ENCODE assay signal across 7 mouse cellular contexts in genomic region chr13:45693534-45693933, GRCm38 (mm10).
DNase-seq lines count a peak whose midpoint lies in the region; ATAC-seq and TF ChIP-seq lines count a peak whose summit lies in the region.

No protein-coding gene starts in this region.

- H3K4me2 ChIP-seq in lung, embryonic 15.5 days = no peak overlapping the region; the same call in 1 of the 2 replicates
- no peak overlapping the region for H3K4me2 ChIP-seq in heart, embryonic 11.5 days
- no peak overlapping the region for H3K4me2 ChIP-seq in forebrain, embryonic 16.5 days (ENCODE audit: low read length)
- no peak overlapping the region for H3K4me2 ChIP-seq in midbrain, embryonic 15.5 days

- no peak overlapping the region for H3K9ac ChIP-seq in lung, embryonic 15.5 days
- H3K9ac ChIP-seq in heart, embryonic 11.5 days (ENCODE audit: low read depth, low read length) = no peak overlapping the region
- no peak overlapping the region for H3K9ac ChIP-seq in forebrain, embryonic 16.5 days (replicated peaks; ENCODE audit: low read depth, low read length)
- H3K9ac ChIP-seq in midbrain, embryonic 15.5 days = no peak overlapping the region

- H3K27me3 ChIP-seq in lung, embryonic 15.5 days = no peaks in the 10 kb centered on the region
- no peaks in the 10 kb centered on the region for H3K27me3 ChIP-seq in heart, embryonic 11.5 days (ENCODE audit: control insufficient read depth, insufficient read depth, low read length)
- H3K27me3 ChIP-seq in forebrain, embryonic 16.5 days (replicated peaks; ENCODE audit: control insufficient read depth, insufficient read depth, low read length) = no peaks in the 10 kb centered on the region
- no peaks in the 10 kb centered on the region for H3K27me3 ChIP-seq in midbrain, embryonic 15.5 days (replicated peaks)

- TF ChIP-seq CTCF in lung, adult 2 months (IDR thresholded peaks at IDR 0.05; ENCODE audit: insufficient read depth, low read length) = no peak

- peaks cover 39% of the 10 kb centered on the region for H3K4me1 ChIP-seq in lung, embryonic 15.5 days
- H3K4me1 ChIP-seq in lung, adult 2 months (ENCODE audit: control insufficient read depth, insufficient read depth, low read length) = peaks cover 7% of the 10 kb centered on the region; the same call in 1 of the 2 replicates
- H3K4me1 ChIP-seq in heart, embryonic 11.5 days (ENCODE audit: control insufficient read depth, insufficient read depth, low read length) = peaks cover 28% of the 10 kb centered on the region
- H3K4me1 ChIP-seq in forebrain, embryonic 16.5 days (replicated peaks; ENCODE audit: control insufficient read depth, insufficient read depth, low read length) = peaks cover 6% of the 10 kb centered on the region
- peaks cover 5% of the 10 kb centered on the region; the same call in 1 of the 2 replicates for H3K4me1 ChIP-seq in midbrain, embryonic 15.5 days

- H3K36me3 ChIP-seq in lung, embryonic 15.5 days = no peaks in the 10 kb centered on the region
- no peaks in the 10 kb centered on the region for H3K36me3 ChIP-seq in heart, embryonic 11.5 days (ENCODE audit: control insufficient read depth, insufficient read depth, low read length)
- H3K36me3 ChIP-seq in forebrain, embryonic 16.5 days (ENCODE audit: control insufficient read depth, insufficient read depth) = no peaks in the 10 kb centered on the region
- H3K36me3 ChIP-seq in midbrain, embryonic 15.5 days (replicated peaks) = no peaks in the 10 kb centered on the region

- no peaks in the 10 kb centered on the region for H3K9me3 ChIP-seq in lung, embryonic 15.5 days
- no peaks in the 10 kb centered on the region for H3K9me3 ChIP-seq in heart, embryonic 11.5 days (replicated peaks; ENCODE audit: control insufficient read depth, low read length)
- peaks cover 3% of the 10 kb centered on the region for H3K9me3 ChIP-seq in forebrain, embryonic 16.5 days (ENCODE audit: control insufficient read depth, low read length)
- no peaks in the 10 kb centered on the region for H3K9me3 ChIP-seq in midbrain, embryonic 15.5 days

- ATAC-seq in lung, embryonic 15.5 days (ENCODE audit: borderline replicate concordance, extremely low read depth, low FRiP score, low TSS enrichment) = no peak
- ATAC-seq in heart, embryonic 11.5 days (replicated peaks; ENCODE audit: insufficient number of reproducible peaks, low FRiP score, low TSS enrichment) = no peak
- no peak for ATAC-seq in forebrain, embryonic 16.5 days
- no peak for ATAC-seq in midbrain, embryonic 15.5 days (replicated peaks)

- no peak for TF ChIP-seq POLR2A in lung, adult 2 months (IDR thresholded peaks at IDR 0.05; ENCODE audit: borderline replicate concordance, extremely low read depth, low read depth, low read length)

- no peak overlapping the region for H3K4me3 ChIP-seq in lung, embryonic 15.5 days
- no peak overlapping the region for H3K4me3 ChIP-seq in lung, adult 2 months (replicated peaks; ENCODE audit: extremely low read depth, low read depth, low read length)
- H3K4me3 ChIP-seq in heart, embryonic 11.5 days (ENCODE audit: low read depth, low read length) = no peak overlapping the region
- H3K4me3 ChIP-seq in forebrain, embryonic 16.5 days (replicated peaks; ENCODE audit: low read length) = no peak overlapping the region
- no peak overlapping the region for H3K4me3 ChIP-seq in midbrain, embryonic 15.5 days

- DNase-seq in lung, adult 2 months = no peak
- DNase-seq in liver = peak; percentile 20
- DNase-seq in spleen, adult 12 weeks (ENCODE audit: low spot score) = no peak

- H3K27ac ChIP-seq in lung, embryonic 15.5 days = peak overlapping the region; percentile 46
- peak overlapping the region; percentile 25; the same call in 1 of the 2 replicates for H3K27ac ChIP-seq in heart, embryonic 11.5 days (ENCODE audit: low read depth, low read length)
- H3K27ac ChIP-seq in forebrain, embryonic 16.5 days (ENCODE audit: low read length) = no peak overlapping the region
- H3K27ac ChIP-seq in midbrain, embryonic 15.5 days = no peak overlapping the region

- WGBS in lung, embryonic 15.5 days = 19% methylated on average over 11 of the region's 11 CpGs
- whole genome bisulfite sequencing in lung, adult 2 months = 27% methylated on average over 11 of the region's 11 CpGs
- WGBS in heart, embryonic 11.5 days (ENCODE audit: insufficient replicate concordance) = 46% methylated on average over 11 of the region's 11 CpGs
- WGBS in forebrain, embryonic 16.5 days = 78% methylated on average over 11 of the region's 11 CpGs
- 77% methylated on average over 11 of the region's 11 CpGs for WGBS in midbrain, embryonic 15.5 days

Comparison
In these comparisons a context has a peak if more than half of its experiments do, and no peak if none do; other contexts are left out.
1. H3K27ac ChIP-seq: peak in lung, embryonic 15.5 days (single experiment) and heart, embryonic 11.5 days (single experiment); none in forebrain, embryonic 16.5 days (single experiment) and midbrain, embryonic 15.5 days (single experiment).